In the genomic region with DNA sequence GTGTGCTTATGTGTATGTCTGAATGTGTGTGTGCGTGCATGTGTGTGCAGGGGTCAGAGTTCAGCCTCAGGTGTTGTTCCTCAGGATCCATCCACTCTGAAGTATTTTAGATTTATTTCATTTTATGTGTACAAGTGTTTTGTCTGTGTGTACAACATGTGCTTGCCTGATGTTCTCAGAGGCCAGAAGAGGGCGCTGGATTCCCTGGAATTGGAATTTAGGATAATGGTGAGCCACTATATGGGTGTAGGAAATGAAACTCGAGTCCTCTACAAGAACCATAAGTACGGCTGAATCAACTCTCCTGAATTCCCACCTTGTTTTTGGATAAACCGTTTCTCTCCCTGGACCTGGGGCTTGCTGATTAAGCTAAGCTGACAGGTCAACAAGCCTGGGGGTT, we compare ENCODE assay signal across 9 mouse cellular contexts.
DNase-seq lines count a peak whose midpoint lies in the region; TF ChIP-seq lines count a peak whose summit lies in the region.
"Had no signal": no experiment of that assay in that cellular context is flagged by ENCODE, and none has a peak within 500 bp of the region (broad histone marks: within the 10 kb centered on the region; RNA-seq: fewer than 3 reads in every experiment).

No protein-coding gene starts in this region.

- peak; percentile 39 for TF ChIP-seq CTCF in gastrocnemius, adult 2 months (IDR thresholded peaks at IDR 0.05)

- H3K27ac ChIP-seq in gastrocnemius, adult 2 months, result no peak overlapping the region

- no peak for DNase-seq in gastrocnemius, adult 2 months
- DNase-seq in gastrocnemius, adult 8-10 months (ENCODE audit: low spot score in 2 of 2), result no peak
- DNase-seq in lung, postnatal 14 days, result peak; percentile 16
- DNase-seq in lung, postnatal 4 days, result no peak
- DNase-seq in embryo, embryonic 10.5 days (ENCODE audit: low spot score), result peak; percentile 41
- DNase-seq in thymus, postnatal 0 days (ENCODE audit: low spot score), result peak; percentile 32
- no peak for DNase-seq in heart, adult 8-10 months (ENCODE audit: low spot score)
- no peak for DNase-seq in layer of hippocampus, adult 18-20 months (ENCODE audit: low spot score in 2 of 2)
- DNase-seq: cerebellum, postnatal 36 days had no signal

- no peak overlapping the region for H3K4me3 ChIP-seq in gastrocnemius, adult 2 months

- intact Hi-C loops in gastrocnemius, adult 2 months (cut with DNase I), result no loop called here

Comparison
In these comparisons a context has a peak if more than half of its experiments do, and no peak if none do; other contexts are left out.
1. DNase-seq: peak in lung, postnatal 14 days (single experiment), embryo, embryonic 10.5 days (single experiment) and thymus, postnatal 0 days (single experiment); none in gastrocnemius, adult 2 months (single experiment), gastrocnemius, adult 8-10 months (0 of 2), lung, postnatal 4 days (0 of 2), heart, adult 8-10 months (single experiment) and layer of hippocampus, adult 18-20 months (0 of 2).